Mouse (Mus musculus) right cerebral cortex, postnatal 36 days (tissue): Measurements from ENCODE around the gene Hist1h2ac.

Experiments used
- DNase-seq, 2 experiments: peaks; one replicate each; pipeline ENCODE4 v3.0.0; 2022; ENCODE audit warnings: low spot score in 2 of 2, mixed read lengths in 1 of 2

Hist1h2ac gene

GRCm38 (mm10) chr13:23659636-23660366, 23.9 kb downstream of the Hist1h2ac start:
- DNase-seq = no peak
